ENCODE assay signal across 8 mouse cellular contexts in genomic region chr3:97228020-97228419, GRCm38 (mm10).
DNase-seq lines count a peak whose midpoint lies in the region; ATAC-seq and TF ChIP-seq lines count a peak whose summit lies in the region.

No protein-coding gene starts in this region.

- TF ChIP-seq CTCF in cerebellum, adult 2 months (IDR thresholded peaks at IDR 0.05; ENCODE audit: borderline replicate concordance, insufficient read depth, low read depth, low read length): no peak

- 2% methylated on average over 16 of the region's 16 CpGs for WGBS in cerebellum, adult 2 months
- WGBS in limb, embryonic 12.5 days: under 1% methylated on average over 16 of the region's 16 CpGs
- WGBS in midbrain, embryonic 16.5 days: 2% methylated on average over 16 of the region's 16 CpGs

- no peaks in the 10 kb centered on the region for H3K9me3 ChIP-seq in limb, embryonic 12.5 days
- H3K9me3 ChIP-seq in midbrain, embryonic 16.5 days (replicated peaks; ENCODE audit: control insufficient read depth, low read length, poor library complexity, severe bottlenecking): no peaks in the 10 kb centered on the region

- peaks cover 15% of the 10 kb centered on the region; the same call in 1 of the 2 replicates for H3K36me3 ChIP-seq in limb, embryonic 12.5 days
- no peaks in the 10 kb centered on the region for H3K36me3 ChIP-seq in midbrain, embryonic 16.5 days (ENCODE audit: control insufficient read depth, insufficient read depth, low read length)

- peak overlapping the region; percentile 71 for H3K9ac ChIP-seq in limb, embryonic 12.5 days (replicated peaks)
- peak overlapping the region; percentile 93 for H3K9ac ChIP-seq in midbrain, embryonic 16.5 days (ENCODE audit: low read depth, low read length)

- peak overlapping the region; percentile 85 for H3K4me2 ChIP-seq in limb, embryonic 12.5 days
- H3K4me2 ChIP-seq in midbrain, embryonic 16.5 days (ENCODE audit: low read length): peak overlapping the region; percentile 72

- no peaks in the 10 kb centered on the region for H3K27me3 ChIP-seq in cerebellum, adult 2 months (ENCODE audit: control insufficient read depth, insufficient read depth, low read length)
- H3K27me3 ChIP-seq in limb, embryonic 12.5 days: no peaks in the 10 kb centered on the region
- H3K27me3 ChIP-seq in midbrain, embryonic 16.5 days (ENCODE audit: control insufficient read depth, insufficient read depth, low read depth, low read length): no peaks in the 10 kb centered on the region

- peak in 1 of 2 experiments; percentile 50 for DNase-seq in cerebellum, adult 2 months
- no peak for DNase-seq in cerebellum, adult 11-12 months
- peak; percentile 43 for DNase-seq in urinary bladder, postnatal 14 days (ENCODE audit: low spot score)
- DNase-seq in urinary bladder, postnatal 25 days (ENCODE audit: low spot score): no peak
- DNase-seq in layer of hippocampus, adult 18-20 months (ENCODE audit: low spot score in 2 of 2): no peak

- 0 out of 2 replicates have a peak, but pooled peaks have one; percentile 3 for TF ChIP-seq POLR2A in cerebellum, adult 2 months (IDR thresholded peaks at IDR 0.05; ENCODE audit: borderline replicate concordance, insufficient read depth, low read length)

- no peaks in the 10 kb centered on the region; the same call in 1 of the 2 replicates for H3K4me1 ChIP-seq in cerebellum, adult 2 months (ENCODE audit: control insufficient read depth, insufficient read depth, low read length)
- peaks cover 35% of the 10 kb centered on the region for H3K4me1 ChIP-seq in limb, embryonic 12.5 days (replicated peaks)
- peaks cover 35% of the 10 kb centered on the region for H3K4me1 ChIP-seq in midbrain, embryonic 16.5 days (ENCODE audit: control insufficient read depth, insufficient read depth, low read length)

- peak overlapping the region; percentile 79 for H3K4me3 ChIP-seq in cerebellum, adult 2 months (replicated peaks; ENCODE audit: insufficient read depth, low read depth, low read length)
- H3K4me3 ChIP-seq in limb, embryonic 12.5 days (replicated peaks): peak overlapping the region; percentile 84
- H3K4me3 ChIP-seq in midbrain, embryonic 16.5 days (ENCODE audit: low read depth, low read length): peak overlapping the region; percentile 90

- H3K27ac ChIP-seq in cerebellum, adult 2 months (ENCODE audit: insufficient read depth, low read length): peak overlapping the region; percentile 54; the same call in 1 of the 2 replicates
- H3K27ac ChIP-seq in limb, embryonic 12.5 days: peak overlapping the region; percentile 96
- peak overlapping the region; percentile 89 for H3K27ac ChIP-seq in midbrain, embryonic 16.5 days (ENCODE audit: low read length)

- peak; percentile 52 for ATAC-seq in limb, embryonic 12.5 days (ENCODE audit: insufficient number of reproducible peaks, insufficient read depth, low FRiP score, low TSS enrichment, low read depth)
- ATAC-seq in midbrain, embryonic 16.5 days: peak; percentile 59
- ATAC-seq in granulocyte monocyte progenitor cell, adult 5-6 weeks (replicated peaks; ENCODE audit: poor library complexity, severe bottlenecking): no peak
